Mouse (Mus musculus) gastrocnemius, postnatal 14 days (tissue): Measurements from ENCODE around the gene Ntn4. TPM values are rescaled to one million over a fixed set of nuclear protein-coding genes. Genes with fewer than 3 reads are reported as not detected.

Experiments used
- DNase-seq: peaks from one replicate; pipeline ENCODE4 v3.0.0; 2021; ENCODE audit warnings: mixed read lengths
- intact Hi-C: fragments of 180-260 bp; cut with DNase I; formaldehyde crosslinking; loops from one replicate; pipeline ENCODE4 v1.15.1; 2025; ENCODE audit warnings: low total_unique reads
- total RNA-seq, 2 experiments: library from RNA; stranded (reverse); gene quantifications; 2 replicates each; pipeline ENCODE4 v1.2.3; 2021

Gene Ntn4
- total RNA-seq, 2 experiments from 2014 or later = 8.9 to 9.3 TPM

DNA sequence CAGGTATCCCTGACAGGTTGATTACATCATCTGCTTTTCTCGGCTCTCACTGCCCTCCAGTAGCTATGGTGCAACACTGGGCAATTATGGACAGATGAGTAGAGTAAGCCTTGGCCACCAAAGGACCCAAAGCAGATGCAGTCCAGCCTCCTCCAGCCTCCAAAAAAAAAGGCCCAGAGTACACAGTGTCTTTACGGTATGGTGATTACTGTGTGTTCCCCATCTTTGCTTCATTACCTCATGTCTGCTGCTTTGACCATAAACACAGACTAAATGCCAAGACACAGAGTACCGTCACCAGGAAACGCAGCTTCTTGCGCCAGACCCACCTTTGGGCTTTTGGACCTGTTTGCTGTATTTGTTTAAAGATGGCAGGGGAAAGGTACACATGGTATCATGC is 125.7 kb downstream of the Ntn4 start:
- intact Hi-C loops = no loop called here
- DNase-seq = no peak

DNA sequence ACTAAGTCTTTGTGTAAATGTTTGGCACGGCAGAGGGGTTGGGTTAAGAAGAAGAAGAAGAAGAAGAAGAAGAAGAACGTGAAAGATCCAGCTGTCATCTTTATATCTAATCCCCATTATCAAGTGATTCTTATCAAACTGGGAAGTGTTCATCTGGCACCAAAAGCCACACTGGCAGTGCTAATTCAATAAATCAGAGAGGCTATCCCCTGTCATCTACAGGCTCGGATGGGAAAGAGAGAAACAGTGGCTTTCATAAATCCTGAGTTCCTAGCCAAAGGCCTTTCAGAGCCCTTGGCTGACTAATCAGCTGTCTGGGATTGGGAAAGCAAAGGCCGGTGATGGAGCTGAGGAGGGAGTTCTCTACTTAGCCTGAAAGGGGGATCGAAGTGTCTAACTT is 126.8 kb downstream of the Ntn4 start:
- no peak for DNase-seq
- intact Hi-C loops = no loop called here

DNA sequence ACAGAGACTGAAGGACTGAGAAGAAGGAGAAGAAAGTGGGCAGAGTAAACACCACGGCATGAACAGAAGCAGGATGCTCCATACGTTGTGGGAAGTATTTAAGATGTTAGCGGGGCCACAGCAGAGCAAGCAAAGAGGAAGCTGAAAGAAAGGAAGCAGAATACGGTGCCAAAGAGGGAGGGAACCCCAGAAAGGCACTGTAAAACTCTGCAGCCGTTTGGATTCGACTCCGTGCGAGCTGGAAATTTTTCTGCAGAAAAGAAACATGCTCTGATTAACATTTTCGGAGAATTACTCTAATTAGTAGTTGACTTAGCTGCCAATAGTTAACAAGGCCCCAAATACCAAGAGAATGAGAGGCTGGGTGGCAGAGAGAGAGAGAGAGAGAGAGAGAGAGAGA is 127.7 kb downstream of the Ntn4 start:
- intact Hi-C loops = no loop called here
- no peak for DNase-seq

DNA sequence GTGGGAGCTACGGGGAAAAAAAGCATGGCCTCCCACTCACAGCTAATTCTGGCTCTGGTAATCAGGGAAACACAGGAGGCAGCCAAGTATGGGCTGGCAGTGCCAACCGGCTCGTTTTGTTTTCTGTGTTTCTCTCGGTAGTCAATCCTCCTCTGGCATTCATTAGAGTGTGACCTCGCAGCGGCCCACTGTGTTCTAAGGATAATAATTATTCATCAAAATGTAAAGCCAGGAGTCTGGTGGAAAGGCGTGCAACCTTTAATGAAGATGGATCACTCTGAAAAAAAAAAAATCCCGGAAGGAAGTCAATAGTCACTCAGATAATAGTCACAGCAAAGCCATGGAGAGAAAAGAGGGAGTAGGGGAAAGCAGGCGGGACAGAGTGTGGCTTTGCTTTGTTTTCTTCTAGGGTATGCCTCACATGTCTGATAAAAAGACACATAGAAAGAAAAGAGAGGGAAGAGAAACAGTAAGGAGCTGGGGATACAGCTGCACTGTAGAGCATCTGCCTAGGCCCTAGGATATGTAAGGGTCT is 131.5 kb downstream of the Ntn4 start:
- DNase-seq = no peak
- intact Hi-C loops = no loop called here

DNA sequence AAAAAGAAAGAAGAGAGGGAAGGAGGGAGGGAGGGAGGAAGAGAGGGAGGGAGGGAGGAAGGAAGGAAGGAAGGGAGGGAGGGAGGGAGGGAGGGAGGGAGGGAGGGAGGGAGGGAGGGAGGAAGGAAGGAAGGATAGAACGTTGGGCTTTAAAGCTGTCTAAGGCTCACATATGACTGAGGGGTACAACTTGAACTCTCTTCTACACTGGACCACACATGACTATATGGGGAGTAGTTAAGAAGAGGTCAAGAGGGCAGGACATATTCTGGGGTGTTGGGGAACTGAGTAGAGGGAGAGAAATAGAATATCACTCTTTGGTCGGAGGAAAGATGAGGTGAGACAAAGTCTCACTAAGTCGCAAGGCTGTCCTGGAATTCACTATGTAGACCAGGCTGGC is 132.0 kb downstream of the Ntn4 start:
- intact Hi-C loops = no loop called here
- DNase-seq = no peak

DNA sequence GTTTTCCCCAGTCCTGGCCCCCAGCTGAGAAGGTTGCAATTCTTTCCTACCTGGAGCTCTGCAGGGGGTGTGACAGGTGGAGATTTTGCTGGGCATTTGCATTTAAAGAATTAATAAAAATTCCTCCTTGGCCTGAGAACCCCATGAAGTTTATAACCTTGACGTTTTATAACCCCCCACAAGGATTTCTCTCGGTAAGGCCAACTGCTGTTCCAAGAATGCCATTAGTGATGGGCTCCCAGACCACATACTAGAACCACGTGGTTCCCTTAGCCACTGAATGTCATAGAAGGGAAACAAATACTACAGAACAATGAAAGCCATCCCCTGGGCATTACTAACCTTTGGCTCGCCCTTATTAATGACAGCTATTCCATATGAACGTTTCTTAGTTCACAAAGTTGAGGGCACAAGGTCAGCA is 136.3 kb downstream of the Ntn4 start:
- no peak for DNase-seq
- intact Hi-C loops = loop anchor here (5.0 kb wide), 2 partner anchors 164 to 179 kb away; no protein-coding TSS in a partner anchor

DNA sequence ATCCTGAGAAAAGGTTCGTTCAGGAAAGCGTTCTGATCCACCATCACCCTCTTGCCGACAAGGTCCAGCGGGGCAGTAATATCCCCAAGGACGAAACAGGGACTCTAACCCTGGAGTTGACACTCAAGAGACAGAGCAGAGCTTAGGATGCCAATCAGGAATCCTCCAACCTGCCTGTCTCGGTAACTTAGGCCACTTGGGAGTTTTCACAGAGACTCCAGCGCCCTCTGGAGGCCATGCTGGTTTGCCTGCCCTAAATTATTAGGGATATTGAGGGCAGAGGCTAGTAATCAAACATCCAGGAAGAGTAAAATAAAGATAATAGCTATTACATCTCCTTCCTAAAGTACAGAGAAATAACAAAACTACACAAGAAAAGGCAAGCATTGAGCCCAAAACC is 136.9 kb downstream of the Ntn4 start:
- intact Hi-C loops = loop anchor here (5.0 kb wide), 2 partner anchors 165 to 180 kb away; no protein-coding TSS in a partner anchor
- DNase-seq = peak; percentile 64

DNA sequence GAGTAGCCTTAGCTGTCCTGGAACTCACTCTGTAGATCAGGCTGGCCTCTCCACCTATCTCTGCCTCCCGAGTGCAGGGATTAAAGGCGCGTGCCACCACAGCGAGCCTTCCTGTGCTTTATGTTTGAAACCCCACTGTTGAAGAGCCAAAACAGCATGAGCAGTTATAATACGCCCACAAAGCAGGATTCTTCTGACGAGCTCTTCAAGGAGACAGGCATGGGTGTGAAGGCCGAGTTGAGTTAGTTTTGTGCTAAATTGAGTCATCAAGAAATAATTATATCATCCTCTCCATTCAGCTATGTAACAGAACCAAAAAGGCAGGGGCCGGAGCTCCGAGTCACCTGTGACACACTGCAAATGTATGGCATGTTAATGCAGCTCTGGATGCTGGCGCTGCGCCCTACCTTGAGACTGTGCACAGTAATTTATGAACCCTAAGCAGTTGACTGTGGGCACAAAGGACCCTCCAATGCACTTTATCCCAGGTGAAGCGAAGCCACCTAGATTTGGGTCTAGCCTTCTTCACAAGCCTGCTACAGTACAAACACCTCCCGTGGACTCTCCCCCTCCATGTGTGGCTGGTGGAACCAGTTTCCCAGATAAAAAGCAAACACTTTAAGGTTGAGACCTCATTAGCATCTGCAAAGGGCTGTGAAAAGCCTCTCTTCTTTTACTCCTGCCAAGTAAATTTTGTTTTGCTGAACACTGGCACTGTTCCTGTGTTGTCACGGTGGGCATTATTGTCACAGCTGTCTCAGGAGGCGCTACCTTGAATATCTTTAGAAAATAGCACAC is 142.9 kb downstream of the Ntn4 start:
- intact Hi-C loops = no loop called here
- DNase-seq = no peak

Other genes with a start within 250 kb of the Ntn4 start
- 10 to 100 TPM; 24.9 to 29.9 TPM for gene Lta4h, start 187.3 kb upstream of the Ntn4 start, total RNA-seq
- gene Hal, start 151.9 kb upstream of the Ntn4 start, total RNA-seq = under 1 TPM in 1 of 2 experiments, not detected in 1; 0.16 TPM
- not detected for gene Amdhd1, start 100.6 kb upstream of the Ntn4 start, total RNA-seq
- gene Ccdc38, start 100.0 kb upstream of the Ntn4 start, total RNA-seq = not detected
- 10 to 100 TPM in 1 of 2 experiments, 1 to 10 TPM in 1; 9.9 to 10.4 TPM for gene Snrpf, start 51.0 kb upstream of the Ntn4 start, total RNA-seq
- gene Usp44, start 190.9 kb downstream of the Ntn4 start, total RNA-seq = under 1 TPM; 0.31 to 0.45 TPM